Mouse (Mus musculus): ENCODE measurements around the gene Susd2.

Susd2 gene

GRCm38 (mm10) chr10:75651381-75652068 lies 7.7 kb upstream of the Susd2 start:
- no peak for DNase-seq

DNA sequence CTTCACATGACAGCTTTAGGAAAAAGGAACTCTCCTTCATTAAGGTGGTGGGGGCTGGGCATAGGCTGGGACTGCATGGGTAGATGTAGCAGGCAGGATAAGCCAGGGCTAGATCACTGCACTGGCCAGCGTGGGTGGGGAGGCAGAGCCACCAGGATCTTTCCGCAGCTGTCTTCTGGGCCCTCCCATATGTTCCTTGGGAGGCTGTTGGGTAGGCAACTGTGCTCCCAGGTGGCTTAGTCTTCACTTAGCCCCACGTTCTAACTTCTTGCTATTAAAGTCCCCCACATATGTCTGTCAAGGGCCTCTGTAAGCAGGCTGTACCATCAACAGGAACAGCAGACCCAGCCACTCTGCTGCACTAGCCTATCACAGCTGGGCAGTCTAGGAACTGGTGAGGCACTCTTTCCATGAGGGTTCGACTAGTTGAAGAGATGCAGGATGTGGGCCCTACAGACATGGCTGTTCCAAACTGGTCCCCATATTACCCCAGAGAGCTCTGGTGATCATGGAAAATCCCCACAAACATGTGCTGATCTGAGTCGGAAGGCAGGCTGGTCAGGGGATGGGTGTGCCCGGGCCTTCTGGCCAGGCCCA lies 6.6 kb upstream of the Susd2 start:
- DNase-seq = no peak

GRCm38 (mm10) chr10:75649406-75649995 lies 5.7 kb upstream of the Susd2 start:
- no peak for DNase-seq

GRCm38 (mm10) chr10:75649001-75649400 lies 5.2 kb upstream of the Susd2 start:
- DNase-seq = no peak

GRCm38 (mm10) chr10:75648091-75648490 lies 4.3 kb upstream of the Susd2 start:
- no peak for DNase-seq

DNA sequence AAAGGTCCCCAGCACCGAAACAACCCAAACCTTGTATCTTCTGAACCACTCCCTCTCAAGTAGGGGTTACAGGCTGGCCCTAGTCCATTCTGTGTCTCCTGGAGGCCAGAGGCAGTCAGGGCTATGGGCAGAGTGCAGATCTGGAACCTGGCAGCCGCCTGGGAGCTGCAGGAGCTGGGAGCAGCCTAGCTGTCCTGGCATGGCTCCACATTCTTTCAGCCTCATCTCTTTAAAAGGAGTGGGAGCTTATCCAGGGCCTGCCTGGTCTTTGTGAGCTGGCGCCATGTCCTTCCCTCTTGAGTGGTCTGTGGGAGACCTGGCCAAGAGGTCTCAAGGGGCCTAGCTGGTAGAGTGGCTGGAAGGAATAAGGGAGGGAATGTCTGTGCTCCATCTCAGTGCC lies 3.6 kb upstream of the Susd2 start:
- DNase-seq = peak; percentile 59 to 81

DNA sequence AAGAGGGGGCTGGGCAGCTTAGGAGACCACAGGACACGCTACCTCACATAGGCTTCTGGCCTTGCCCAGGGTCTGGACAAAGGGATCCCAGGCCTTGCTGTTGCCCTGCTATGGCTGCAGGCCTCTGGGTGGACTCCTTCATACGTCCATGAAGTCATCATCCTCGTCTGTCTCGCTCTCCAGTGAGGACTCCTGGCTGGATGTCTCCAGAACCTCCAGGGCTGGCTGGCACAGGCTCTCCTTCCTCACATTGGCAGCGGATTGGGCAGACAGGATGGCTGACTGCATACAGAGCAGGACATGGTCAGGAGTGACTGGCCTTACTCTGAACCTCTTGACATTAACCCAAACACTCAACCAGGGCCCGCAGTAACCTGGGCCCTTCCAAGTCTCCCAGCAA lies 2.6 kb upstream of the Susd2 start:
- DNase-seq = no peak

- no peak for DNase-seq
These were observed 1.8 kb upstream of the Susd2 start for GRCm38 (mm10) chr10:75645616-75646015.

GRCm38 (mm10) chr10:75642891-75643290 lies 917 bp downstream of the Susd2 start:
- peak in 1 of 2 experiments; percentile 26 for DNase-seq

DNA sequence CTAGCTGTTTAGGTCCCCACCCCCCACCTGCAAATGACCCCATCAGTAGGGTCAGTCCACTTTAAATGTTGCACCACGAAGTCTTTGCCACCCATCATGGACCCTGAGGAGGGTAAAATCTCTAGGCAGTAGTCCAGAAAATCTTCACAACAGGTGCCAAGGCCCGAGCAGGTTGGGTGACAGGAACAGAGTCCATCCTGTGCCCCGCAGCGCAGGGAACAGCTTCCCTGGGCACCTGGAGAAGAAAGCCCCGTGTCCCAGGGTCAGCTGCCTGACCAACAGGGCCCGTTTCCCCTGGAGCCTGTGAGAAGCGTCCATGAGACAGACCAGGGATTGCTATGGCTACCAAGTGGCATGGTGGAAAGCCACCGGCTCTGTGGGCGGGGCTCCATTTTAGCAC lies 1.4 kb downstream of the Susd2 start:
- no peak for DNase-seq

DNA sequence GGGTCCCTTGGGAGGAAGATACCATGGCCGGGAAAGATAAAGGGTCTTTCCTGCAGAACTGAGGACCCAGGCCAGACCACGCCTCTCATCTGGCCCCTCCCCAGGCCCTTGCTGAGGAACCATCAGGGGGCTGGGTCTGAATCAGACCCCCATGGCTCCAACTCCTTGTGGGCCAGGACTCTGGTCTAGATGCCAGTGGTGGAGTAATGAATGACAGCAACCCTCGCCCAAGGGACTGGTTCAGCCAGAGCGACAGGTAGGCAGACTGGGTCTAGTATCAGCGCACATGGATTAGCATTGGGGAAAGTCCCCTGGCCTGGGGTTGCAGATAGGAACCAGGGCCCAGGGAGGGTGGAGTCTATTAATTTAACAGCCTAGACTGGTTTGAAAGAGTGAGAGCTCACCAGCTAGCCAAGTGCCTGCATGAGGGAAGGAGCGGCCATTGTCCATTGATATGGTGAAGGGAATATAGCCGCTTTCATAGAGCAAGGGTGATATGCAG lies 2.0 kb downstream of the Susd2 start:
- DNase-seq = peak in 1 of 2 experiments; percentile 15

GRCm38 (mm10) chr10:75637711-75638110 lies 6.1 kb downstream of the Susd2 start:
- DNase-seq = peak in 1 of 2 experiments; percentile 16

DNA sequence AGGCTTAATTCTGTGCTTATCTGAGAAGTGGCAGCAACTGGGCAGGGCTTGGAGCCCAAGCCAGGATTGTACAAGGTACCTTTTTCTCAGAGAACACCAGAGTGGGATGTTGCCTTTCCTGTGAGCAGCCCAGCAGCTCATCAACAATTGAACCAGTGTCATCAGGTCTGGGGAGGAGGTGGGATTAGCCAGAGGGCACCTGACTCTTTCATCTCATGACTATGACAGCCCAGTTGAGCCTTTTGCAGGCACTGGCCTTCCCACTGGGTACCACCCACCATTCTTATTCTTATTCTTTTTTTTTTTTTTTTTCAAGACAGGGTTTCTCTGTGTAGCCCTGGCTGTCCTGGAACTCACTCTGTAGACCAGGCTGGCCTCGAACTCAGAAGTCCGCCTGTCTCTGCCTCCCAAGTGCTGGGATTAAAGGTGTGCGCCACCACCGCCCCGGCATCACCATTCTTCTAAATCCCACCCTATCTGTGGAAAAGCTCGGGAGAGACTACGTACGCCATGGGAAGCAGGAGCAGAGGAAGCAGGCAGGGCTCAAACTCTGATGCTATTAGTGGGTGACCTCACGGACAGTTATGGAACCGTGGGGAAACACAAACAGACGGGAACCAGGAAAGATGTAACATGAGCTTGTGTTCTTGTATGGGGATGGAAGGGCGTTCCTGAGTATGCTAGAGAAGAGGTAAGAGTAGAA lies 7.6 kb downstream of the Susd2 start:
- no peak for DNase-seq

DNA sequence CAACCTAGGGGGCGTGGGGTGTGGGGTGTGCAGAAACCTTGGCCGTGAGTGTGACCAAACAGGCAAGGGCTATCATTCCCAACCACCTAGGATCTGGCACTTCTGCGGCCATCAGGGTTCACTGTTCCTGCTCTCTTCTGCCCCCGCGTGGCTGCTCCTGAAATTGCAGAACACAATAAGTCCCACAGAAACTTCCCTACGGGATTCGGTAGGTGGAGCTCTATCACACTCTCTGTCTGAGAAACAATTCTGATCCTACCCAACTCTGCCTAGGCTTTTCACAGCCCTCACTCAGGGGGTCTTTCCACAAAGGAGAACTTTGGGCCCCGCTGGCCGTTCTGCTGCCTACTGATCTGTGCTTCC lies 8.1 kb downstream of the Susd2 start:
- peak; percentile 74 to 87 for DNase-seq

DNA sequence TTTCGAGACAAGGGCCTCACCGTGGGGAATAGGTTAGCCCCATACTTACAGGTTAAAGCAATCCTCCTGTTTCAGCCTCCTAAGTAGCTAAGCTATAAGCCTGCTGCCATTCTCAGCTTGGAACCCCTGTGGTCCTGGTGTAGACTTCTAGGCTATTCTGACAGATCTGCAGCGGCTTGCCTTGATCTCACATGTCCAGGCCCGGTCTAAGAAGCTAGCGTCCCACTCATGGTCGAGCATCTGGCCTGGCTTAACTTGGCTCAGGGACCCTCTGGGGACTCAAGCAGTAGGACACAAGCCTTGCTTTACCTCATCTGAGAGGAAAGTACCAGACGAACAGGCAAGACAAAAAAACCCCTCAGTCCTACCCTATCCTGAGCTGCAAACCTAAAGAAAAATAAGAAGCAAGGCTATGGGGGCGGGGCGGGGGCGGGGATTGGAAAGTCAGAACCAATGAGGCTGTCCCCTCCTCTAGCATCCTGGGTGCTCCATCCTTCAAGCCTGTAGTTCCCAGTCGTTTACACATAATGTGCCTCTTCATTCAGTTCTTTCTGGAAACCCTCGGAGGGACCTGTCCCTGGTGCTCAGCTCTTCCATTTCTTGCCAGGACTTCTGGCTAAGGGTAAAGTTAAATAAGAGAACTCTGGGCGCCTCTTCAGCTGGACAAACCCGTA lies 8.7 kb downstream of the Susd2 start:
- DNase-seq = no peak

DNA sequence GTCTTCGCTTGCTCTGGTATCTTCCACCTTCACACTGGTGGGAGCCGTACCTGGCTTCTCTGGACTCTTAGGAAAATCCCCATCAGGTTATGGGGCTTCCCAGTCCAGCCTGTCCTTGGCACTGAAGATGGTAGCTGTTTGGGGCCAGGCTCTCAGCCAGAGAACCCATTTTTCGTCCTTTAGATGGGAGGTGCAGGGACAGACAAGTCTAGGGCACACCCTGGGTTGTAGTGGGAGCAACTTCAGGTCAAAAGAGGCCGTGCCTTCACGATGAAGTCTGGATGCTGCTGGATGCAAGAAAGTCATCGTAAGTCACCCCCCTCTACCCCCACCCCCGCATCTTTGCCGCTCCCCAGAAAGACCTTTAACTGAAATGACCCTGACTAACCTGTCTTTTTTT lies 9.2 kb downstream of the Susd2 start:
- no peak for DNase-seq

- no peak for DNase-seq
These were observed 10.2 kb downstream of the Susd2 start for GRCm38 (mm10) chr10:75633576-75634139.

DNA sequence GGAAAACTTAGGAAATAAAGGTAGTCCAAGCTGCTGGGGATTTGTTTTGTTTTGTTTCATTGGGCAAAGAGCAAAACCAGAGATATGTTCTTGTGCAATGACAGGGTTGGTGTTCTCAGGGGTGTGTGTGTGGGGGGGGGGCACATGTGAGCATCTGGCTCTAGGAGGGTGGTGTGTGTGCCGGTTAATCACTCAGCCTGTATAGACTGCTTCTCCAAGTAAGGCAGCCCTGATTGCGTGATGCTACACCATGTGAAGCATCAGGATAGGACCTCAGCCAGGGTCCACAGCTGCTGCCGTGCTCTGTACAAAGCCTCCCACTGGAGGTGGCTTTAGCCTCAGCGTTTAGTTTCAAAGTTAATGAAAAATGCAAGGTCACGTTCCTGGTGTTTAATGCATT lies 10.8 kb downstream of the Susd2 start:
- no peak for DNase-seq

- DNase-seq = no peak
These were observed 11.2 kb downstream of the Susd2 start for GRCm38 (mm10) chr10:75632633-75633032.

DNA sequence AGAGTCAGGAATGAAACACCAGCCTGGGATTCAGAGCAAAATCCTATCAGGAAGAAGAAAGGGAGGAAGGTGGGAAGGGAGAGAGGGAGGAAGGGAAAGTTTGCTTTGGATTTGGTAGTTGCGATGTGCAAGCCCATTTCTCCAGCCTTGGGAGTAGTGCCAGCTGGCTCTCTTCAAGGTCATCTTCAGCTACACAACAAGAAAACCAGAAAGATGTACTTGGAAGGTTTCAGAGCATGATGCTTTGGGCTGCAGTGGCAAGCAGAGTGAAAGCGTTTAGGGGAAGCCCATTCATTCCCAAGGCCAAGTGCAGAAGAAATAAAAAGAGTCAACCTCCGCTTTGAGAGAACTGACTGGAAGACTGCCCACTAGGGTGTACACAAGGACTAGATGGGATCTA lies 16.3 kb downstream of the Susd2 start:
- peak in 1 of 2 experiments; percentile 6 for DNase-seq

GRCm38 (mm10) chr10:75626991-75627390 lies 16.8 kb downstream of the Susd2 start:
- peak in 1 of 2 experiments; percentile 21 for DNase-seq

DNA sequence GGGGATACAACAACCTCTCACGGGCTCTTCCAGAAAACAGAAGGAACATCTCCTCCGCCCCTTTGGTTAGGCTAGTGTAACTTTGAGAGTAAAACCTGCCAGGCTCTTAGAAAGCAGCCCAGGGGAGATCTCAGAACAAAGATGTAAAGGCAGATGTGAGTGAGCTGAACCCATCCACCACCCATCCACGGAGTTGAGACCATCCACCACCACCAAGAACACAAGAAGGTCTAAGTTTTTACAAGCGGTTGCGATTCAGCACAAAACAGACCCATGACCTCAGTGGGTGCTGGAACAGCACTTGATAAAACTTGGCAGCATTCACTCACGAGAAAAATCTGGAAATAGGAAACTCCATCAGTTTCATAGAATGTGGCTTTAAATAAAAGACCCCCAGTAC lies 17.9 kb downstream of the Susd2 start:
- DNase-seq = no peak

GRCm38 (mm10) chr10:75620818-75621217 lies 23.0 kb downstream of the Susd2 start:
- DNase-seq = no peak
